Mouse (Mus musculus): ENCODE measurements at regions not wholly inside any gene's neighbourhood (a gene's known extent, or its start where the extent isn't known, plus 50 kb on each side); places are given as distances from the start of the nearest gene placed in this dataset.

DNA sequence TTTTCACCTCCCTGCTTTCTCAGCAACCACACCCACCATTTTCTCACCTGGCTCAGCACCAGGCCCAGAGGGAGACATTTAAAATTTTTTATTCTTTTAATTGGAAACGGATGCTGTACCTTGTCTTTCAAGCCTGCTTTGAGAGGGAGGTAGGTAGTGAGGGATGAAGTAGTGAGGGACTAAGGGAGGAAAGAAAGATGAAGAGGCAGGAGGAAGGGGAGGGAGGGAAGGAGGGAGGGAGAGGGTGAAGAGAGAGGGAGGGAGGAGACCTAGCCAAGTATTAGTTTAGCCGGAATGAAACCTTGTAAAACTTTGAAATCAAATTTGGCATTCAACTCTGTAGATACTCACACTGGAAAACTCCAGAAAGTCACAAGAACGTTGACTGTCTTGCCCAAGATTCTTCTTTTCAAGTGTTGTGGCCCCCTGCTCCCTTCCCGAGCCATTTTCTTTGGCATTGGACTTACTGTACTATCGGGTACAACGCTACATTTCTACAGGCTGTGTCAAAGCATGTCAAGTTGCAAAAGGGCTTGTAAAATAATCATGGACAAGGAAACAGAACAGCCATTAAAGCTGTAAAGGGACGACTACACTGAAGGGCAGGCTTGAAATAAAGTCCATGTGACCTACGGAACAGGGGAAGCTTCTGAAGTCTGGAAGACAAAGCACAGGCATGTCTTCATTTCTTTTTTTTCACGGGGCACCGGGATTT is 320.9 kb upstream of the Mpdz start:
- TF ChIP-seq CTCF (IDR thresholded peaks at IDR 0.05; ENCODE audit: extremely low read depth, insufficient read depth, insufficient read length, insufficient replicate concordance) (no peak), POLR2A (IDR thresholded peaks at IDR 0.05; ENCODE audit: low read depth, low read length) (no peak)

All from spleen, adult 2 months (tissue).